Mouse (Mus musculus): ENCODE measurements around the gene Ppbp. TPM values are rescaled to one million over a fixed set of nuclear protein-coding genes. Genes with fewer than 3 reads are reported as not detected.

Ppbp gene
- total and polyA plus RNA-seq, 2 experiments from 2014 or later: 0.37 to 0.61 TPM

- H3K4me2 ChIP-seq (ENCODE audit: low read depth, low read length): no peak overlapping the region
- TF ChIP-seq CTCF (IDR thresholded peaks at IDR 0.05; ENCODE audit: low read depth): no peak
- DNase-seq (ENCODE audit: low spot score): no peak
- no peak overlapping the region for H3K4me3 ChIP-seq (ENCODE audit: low read length)
- no peaks in the 10 kb centered on the region for H3K4me1 ChIP-seq (ENCODE audit: insufficient read depth, low read length)
- no peaks in the 10 kb centered on the region for H3K36me3 ChIP-seq (ENCODE audit: insufficient read depth, low read length)
- H3K9me3 ChIP-seq (ENCODE audit: low read length): no peaks in the 10 kb centered on the region
- H3K27me3 ChIP-seq (ENCODE audit: insufficient read depth, low read length): no peaks in the 10 kb centered on the region
- no peak overlapping the region for H3K9ac ChIP-seq (replicated peaks; ENCODE audit: low read length)
- H3K27ac ChIP-seq: no peak overlapping the region
- no peak for ATAC-seq
Observed at GRCm38 (mm10) chr5:90804574-90804973, 36.3 kb downstream of the Ppbp start.

- DNase-seq (ENCODE audit: low spot score) (no peak), ATAC-seq (no peak)
- no peaks in the 10 kb centered on the region for H3K36me3 ChIP-seq (ENCODE audit: insufficient read depth, low read length)
- no peak overlapping the region for H3K9ac ChIP-seq (replicated peaks; ENCODE audit: low read length)
- H3K27me3 ChIP-seq (ENCODE audit: insufficient read depth, low read length): no peaks in the 10 kb centered on the region
- no peaks in the 10 kb centered on the region for H3K9me3 ChIP-seq (ENCODE audit: low read length)
- H3K27ac ChIP-seq: no peak overlapping the region
- no peak overlapping the region for H3K4me3 ChIP-seq (ENCODE audit: low read length)
- no peak overlapping the region for H3K4me2 ChIP-seq (ENCODE audit: low read depth, low read length)
- no peaks in the 10 kb centered on the region for H3K4me1 ChIP-seq (ENCODE audit: insufficient read depth, low read length)
- TF ChIP-seq CTCF (IDR thresholded peaks at IDR 0.05; ENCODE audit: low read depth): no peak
Observed at GRCm38 (mm10) chr5:90806050-90806449, 37.7 kb downstream of the Ppbp start.

- Histone ChIP-seq H3K9me3 (ENCODE audit: low read length) (no peaks in the 10 kb centered on the region), H3K27ac (no peak overlapping the region), H3K27me3 (ENCODE audit: insufficient read depth, low read length) (no peaks in the 10 kb centered on the region), H3K4me3 (ENCODE audit: low read length) (no peak overlapping the region), H3K4me2 (ENCODE audit: low read depth, low read length) (no peak overlapping the region), H3K4me1 (ENCODE audit: insufficient read depth, low read length) (no peaks in the 10 kb centered on the region), H3K36me3 (ENCODE audit: insufficient read depth, low read length) (no peaks in the 10 kb centered on the region), H3K9ac (replicated peaks; ENCODE audit: low read length) (no peak overlapping the region)
- DNase-seq (ENCODE audit: low spot score) (no peak), ATAC-seq (no peak)
- 84% methylated on average over 3 of the region's 3 CpGs for WGBS
- no peak for TF ChIP-seq CTCF (IDR thresholded peaks at IDR 0.05; ENCODE audit: low read depth)
Observed at GRCm38 (mm10) chr5:90807176-90807950, 39.0 kb downstream of the Ppbp start.

Small RNA genes lying within 50 kb of the gene (microRNA-seq; reads per million reads assigned to microRNA genes)
- 0 reads per million in 2 experiments for gene Gm24322

Other genes starting within 250 kb of the Ppbp start
- gene Afm, start 249.6 kb upstream of the Ppbp start, total RNA-seq (2014; rRNA removed): not detected in 2 replicates
- not detected in 2 replicates for gene Afm, start 249.6 kb upstream of the Ppbp start, polyA plus RNA-seq (2015; fragmentation: Nextera tagmentation; extraction: Ambion mirVana)
- not detected in 2 replicates for gene 5830473C10Rik, start 207.4 kb upstream of the Ppbp start, total RNA-seq (2014; rRNA removed)
- gene 5830473C10Rik, start 207.4 kb upstream of the Ppbp start, polyA plus RNA-seq (2015; fragmentation: Nextera tagmentation; extraction: Ambion mirVana): 0.15 and 0.24 TPM in 2 replicates
- gene Rassf6, start 127.9 kb upstream of the Ppbp start, total RNA-seq (2014; rRNA removed): 1.4 and 1.8 TPM in 2 replicates
- gene Rassf6, start 127.9 kb upstream of the Ppbp start, polyA plus RNA-seq (2015; fragmentation: Nextera tagmentation; extraction: Ambion mirVana): 2.8 and 3.9 TPM in 2 replicates
- not detected in 2 replicates for gene Cxcl5, start 9.2 kb upstream of the Ppbp start, total RNA-seq (2014; rRNA removed)
- 0.28 and 0.55 TPM in 2 replicates for gene Cxcl5, start 9.2 kb upstream of the Ppbp start, polyA plus RNA-seq (2015; fragmentation: Nextera tagmentation; extraction: Ambion mirVana)
- 20.3 and 32.5 TPM in 2 replicates for gene Pf4, start 3.9 kb downstream of the Ppbp start, total RNA-seq (2014; rRNA removed)
- 59.5 and 75.7 TPM in 2 replicates for gene Pf4, start 3.9 kb downstream of the Ppbp start, polyA plus RNA-seq (2015; fragmentation: Nextera tagmentation; extraction: Ambion mirVana)
- gene Cxcl3, start 17.6 kb downstream of the Ppbp start, total RNA-seq (2014; rRNA removed): not detected in 2 replicates
- gene Cxcl3, start 17.6 kb downstream of the Ppbp start, polyA plus RNA-seq (2015; fragmentation: Nextera tagmentation; extraction: Ambion mirVana): 0.24 and 0.29 TPM in 2 replicates
- gene Cxcl15, start 26.0 kb downstream of the Ppbp start, total RNA-seq (2014; rRNA removed): not detected in 2 replicates
- gene Cxcl15, start 26.0 kb downstream of the Ppbp start, polyA plus RNA-seq (2015; fragmentation: Nextera tagmentation; extraction: Ambion mirVana): not detected in 2 replicates
- gene Cxcl1, start 122.7 kb downstream of the Ppbp start, total RNA-seq (2014; rRNA removed): 0.22 TPM in 1 of 2 replicates, not detected in the other
- 0.50 and 0.56 TPM in 2 replicates for gene Cxcl1, start 122.7 kb downstream of the Ppbp start, polyA plus RNA-seq (2015; fragmentation: Nextera tagmentation; extraction: Ambion mirVana)
- gene Cxcl2, start 135.4 kb downstream of the Ppbp start, total RNA-seq (2014; rRNA removed): not detected in 2 replicates
- 0.14 TPM in 1 of 2 replicates, not detected in the other for gene Cxcl2, start 135.4 kb downstream of the Ppbp start, polyA plus RNA-seq (2015; fragmentation: Nextera tagmentation; extraction: Ambion mirVana)
- 84.7 and 97.5 TPM in 2 replicates for gene Mthfd2l, start 162.6 kb downstream of the Ppbp start, total RNA-seq (2014; rRNA removed)
- gene Mthfd2l, start 162.6 kb downstream of the Ppbp start, polyA plus RNA-seq (2015; fragmentation: Nextera tagmentation; extraction: Ambion mirVana): 58.8 and 62.7 TPM in 2 replicates